Mouse (Mus musculus): ENCODE results near the gene Ccdc33.

DNA sequence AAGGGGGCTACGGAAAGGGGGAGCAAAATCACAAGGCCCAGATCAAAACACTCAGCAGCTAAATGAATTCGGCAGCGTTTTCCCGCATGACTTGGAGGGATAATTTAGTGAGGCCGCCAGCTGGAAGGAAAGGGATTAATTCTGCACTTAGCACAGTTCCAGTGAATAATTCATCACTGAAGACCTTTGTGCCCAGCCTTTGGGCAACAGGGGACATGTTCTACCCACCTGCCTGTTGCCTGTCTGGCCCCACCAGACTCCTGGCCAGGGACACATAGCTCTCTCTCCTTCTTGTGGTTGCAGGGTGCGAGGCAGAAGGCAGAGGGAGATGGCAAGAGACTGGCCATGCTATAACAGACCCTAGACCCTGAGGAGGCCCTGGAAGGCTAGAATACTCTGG, 53.1 kb downstream of the Ccdc33 start:
- TF ChIP-seq ZC3H11A (IDR thresholded peaks at IDR 0.05; ENCODE audit: borderline replicate concordance, low read depth, low read length) (no peak), ZNF384 (IDR thresholded peaks at IDR 0.05; ENCODE audit: low read depth, low read length) (no peak)
